ENCODE assay signal across 8 mouse cellular contexts in the genomic region with DNA sequence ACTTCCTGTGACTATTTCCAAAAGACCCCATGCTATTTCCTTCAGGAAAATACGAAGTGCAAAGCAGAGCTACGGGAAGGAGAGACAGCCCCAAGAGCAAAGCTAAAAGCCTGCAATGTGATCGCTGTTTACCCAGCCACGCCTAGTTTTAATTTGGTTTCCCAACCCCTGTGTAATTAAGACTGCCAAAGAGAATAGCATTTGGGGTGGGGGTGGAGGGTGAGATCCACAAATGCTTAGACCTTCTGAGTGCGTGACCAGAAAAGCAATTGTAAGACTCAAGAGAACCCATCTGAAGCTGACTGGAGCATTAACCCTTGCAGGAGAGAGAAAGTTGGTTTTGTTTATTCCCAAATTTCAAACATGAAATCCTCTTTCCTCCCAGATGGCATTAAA.
DNase-seq lines count a peak whose midpoint lies in the region; ATAC-seq lines count a peak whose summit lies in the region.

No protein-coding gene starts in this region.

- no peak for ATAC-seq in erythroblast, adult 5-6 weeks (replicated peaks; ENCODE audit: low FRiP score, poor library complexity, severe bottlenecking)

- no peak overlapping the region for H3K4me3 ChIP-seq in heart, embryonic 10.5 days
- H3K4me3 ChIP-seq in hindbrain, embryonic 10.5 days = peak overlapping the region; percentile 18; the same call in 1 of the 2 replicates
- peak overlapping the region; percentile 9; the same call in 1 of the 2 replicates for H3K4me3 ChIP-seq in midbrain, embryonic 10.5 days

- peaks cover 59% of the 10 kb centered on the region for H3K4me1 ChIP-seq in heart, embryonic 10.5 days
- peaks cover 36% of the 10 kb centered on the region for H3K4me1 ChIP-seq in hindbrain, embryonic 10.5 days (replicated peaks)
- peaks cover 40% of the 10 kb centered on the region for H3K4me1 ChIP-seq in midbrain, embryonic 10.5 days

- DNase-seq in heart, embryonic 10.5 days (ENCODE audit: low spot score) = no peak
- no peak for DNase-seq in heart, adult 18-20 months
- DNase-seq in Muller cell, postnatal 12 days (ENCODE audit: inconsistent ontology term) = peak; percentile 84
- no peak for DNase-seq in hindbrain, embryonic 10.5 days (ENCODE audit: low spot score)
- no peak for DNase-seq in midbrain, embryonic 10.5 days (ENCODE audit: low spot score)
- no peak for DNase-seq in adrenal gland, postnatal 36 days
- no peak for DNase-seq in embryo, embryonic 10.5 days (ENCODE audit: low spot score)

- H3K36me3 ChIP-seq in heart, embryonic 10.5 days = no peaks in the 10 kb centered on the region
- no peaks in the 10 kb centered on the region for H3K36me3 ChIP-seq in hindbrain, embryonic 10.5 days
- H3K36me3 ChIP-seq in midbrain, embryonic 10.5 days = no peaks in the 10 kb centered on the region

- 49% methylated on average over 5 of the region's 5 CpGs for WGBS in heart, embryonic 10.5 days
- 62% methylated on average over 5 of the region's 5 CpGs for WGBS in hindbrain, embryonic 10.5 days
- 57% methylated on average over 5 of the region's 5 CpGs for WGBS in midbrain, embryonic 10.5 days

- no peaks in the 10 kb centered on the region for H3K27me3 ChIP-seq in heart, embryonic 10.5 days (ENCODE audit: insufficient read depth, poor library complexity, severe bottlenecking)
- H3K27me3 ChIP-seq in hindbrain, embryonic 10.5 days (ENCODE audit: insufficient read depth, poor library complexity, severe bottlenecking) = no peaks in the 10 kb centered on the region
- H3K27me3 ChIP-seq in midbrain, embryonic 10.5 days (ENCODE audit: low read depth, poor library complexity, severe bottlenecking) = no peaks in the 10 kb centered on the region

- H3K27ac ChIP-seq in heart, embryonic 10.5 days = peak overlapping the region; percentile 53; the same call in 1 of the 2 replicates
- H3K27ac ChIP-seq in hindbrain, embryonic 10.5 days = peak overlapping the region; percentile 59
- H3K27ac ChIP-seq in midbrain, embryonic 10.5 days (replicated peaks) = peak overlapping the region; percentile 74

- no peaks in the 10 kb centered on the region for H3K9me3 ChIP-seq in heart, embryonic 10.5 days
- H3K9me3 ChIP-seq in hindbrain, embryonic 10.5 days = no peaks in the 10 kb centered on the region
- H3K9me3 ChIP-seq in midbrain, embryonic 10.5 days (replicated peaks) = no peaks in the 10 kb centered on the region
